Mouse (Mus musculus) hindbrain, embryonic 10.5 days (tissue): ENCODE results near the gene Alg14. TPM values are rescaled to one million over a fixed set of nuclear protein-coding genes. Genes with fewer than 3 reads are reported as not detected.

ENCODE experiments used
- polyA plus RNA-seq: library from polyadenylated mRNA; unstranded; fragments of >200 nt; fragmentation: Nextera tagmentation; extraction: Ambion mirVana; gene quantifications from 2 replicates; pipeline ENCODE4 v1.2.1, GENCODE M21; 2016

Alg14 gene
- polyA plus RNA-seq, 1 experiment from 2014 or later: 41.5 TPM

Other genes starting within 250 kb of the Alg14 start
- 3.2 and 3.6 TPM in 2 replicates for gene Rwdd3, start 120.1 kb upstream of the Alg14 start, polyA plus RNA-seq
- gene Tmem56, start 8.7 kb upstream of the Alg14 start, polyA plus RNA-seq: 0.84 and 1.1 TPM in 2 replicates
- 918 and 954 TPM in 2 replicates for gene Cnn3, start 134.7 kb downstream of the Alg14 start, polyA plus RNA-seq
- 0.33 and 0.98 TPM in 2 replicates for gene Slc44a3, start 240.6 kb downstream of the Alg14 start, polyA plus RNA-seq